8 mouse cellular contexts compared by ENCODE assay signal in the genomic region with DNA sequence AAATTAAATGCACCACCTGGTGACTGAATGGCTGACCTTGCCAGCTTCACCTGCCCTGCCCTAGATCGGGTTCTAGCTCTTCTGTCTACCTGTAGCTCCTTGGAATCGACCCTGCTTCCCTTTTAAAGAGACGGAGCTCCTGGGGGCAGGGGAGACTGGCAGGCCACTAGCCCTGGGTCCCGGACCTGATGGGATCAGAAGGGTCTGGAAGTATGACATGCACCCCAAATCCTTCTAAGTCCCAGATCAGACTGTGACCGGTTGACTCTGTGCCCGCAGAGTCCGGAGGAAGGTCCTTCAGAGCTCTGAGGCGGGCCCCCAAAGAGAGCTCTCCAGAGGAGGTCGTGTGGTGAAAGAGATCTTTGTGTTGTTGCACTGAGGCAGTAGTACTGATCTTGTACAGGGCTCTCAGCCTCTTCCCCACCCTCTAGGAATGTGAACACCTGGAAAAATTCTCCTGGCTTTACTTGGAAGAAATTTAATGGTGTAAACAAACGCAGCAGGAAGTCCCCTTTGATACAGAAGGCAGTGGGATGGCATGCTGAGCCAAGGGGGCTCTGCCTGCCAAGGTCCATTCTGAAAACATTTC.
DNase-seq lines count a peak whose midpoint lies in the region; ATAC-seq and TF ChIP-seq lines count a peak whose summit lies in the region.

No protein-coding gene starts in this region.

- no peak for DNase-seq in layer of hippocampus, adult 2 months (ENCODE audit: low spot score in 2 of 2)
- DNase-seq in layer of hippocampus, postnatal 14 days (ENCODE audit: low spot score in 2 of 2) = no peak
- DNase-seq in natural killer cell, adult 2 months (ENCODE audit: low spot score in 2 of 2) = no peak
- DNase-seq in layer of hippocampus, postnatal 25 days (ENCODE audit: extremely low spot score in 1 of 2, low spot score in 1 of 2) = no peak
- DNase-seq in thymus, postnatal 10 days (ENCODE audit: low spot score in 2 of 2) = no peak

- H3K4me1 ChIP-seq in forebrain, embryonic 15.5 days = peaks cover 21% of the 10 kb centered on the region
- H3K4me1 ChIP-seq in limb, embryonic 15.5 days = peaks cover 25% of the 10 kb centered on the region
- H3K4me1 ChIP-seq in stomach, embryonic 14.5 days (ENCODE audit: control insufficient read depth, insufficient read depth, low read length) = peaks cover 20% of the 10 kb centered on the region

- peak overlapping the region; percentile 39 for H3K4me3 ChIP-seq in layer of hippocampus, adult 2 months
- H3K4me3 ChIP-seq in forebrain, embryonic 15.5 days = peak overlapping the region; percentile 23
- H3K4me3 ChIP-seq in limb, embryonic 15.5 days = peak overlapping the region; percentile 15
- peak overlapping the region; percentile 20 for H3K4me3 ChIP-seq in stomach, embryonic 14.5 days (ENCODE audit: low read depth, low read length)

- H3K27me3 ChIP-seq in forebrain, embryonic 15.5 days = 0 out of 2 replicates have a peak, but pooled peaks cover 3% of the 10 kb centered on the region
- H3K27me3 ChIP-seq in limb, embryonic 15.5 days = peaks cover 2% of the 10 kb centered on the region; the same call in 1 of the 2 replicates
- H3K27me3 ChIP-seq in stomach, embryonic 14.5 days (ENCODE audit: control insufficient read depth, insufficient read depth, low read length) = no peaks in the 10 kb centered on the region

- TF ChIP-seq CTCF in layer of hippocampus, adult 2 months (conservative IDR thresholded peaks at IDR 0.05) = no peak

- 4% methylated on average over 10 of the region's 10 CpGs for WGBS in forebrain, embryonic 15.5 days
- WGBS in limb, embryonic 15.5 days = 10% methylated on average over 10 of the region's 10 CpGs
- 14% methylated on average over 10 of the region's 10 CpGs for WGBS in stomach, embryonic 14.5 days

- no peak overlapping the region for H3K9ac ChIP-seq in forebrain, embryonic 15.5 days (replicated peaks)
- H3K9ac ChIP-seq in limb, embryonic 15.5 days = no peak overlapping the region
- H3K9ac ChIP-seq in stomach, embryonic 14.5 days (replicated peaks; ENCODE audit: low read depth, low read length) = no peak overlapping the region

- peak overlapping the region; percentile 53 for H3K4me2 ChIP-seq in forebrain, embryonic 15.5 days (replicated peaks)
- peak overlapping the region; percentile 44 for H3K4me2 ChIP-seq in limb, embryonic 15.5 days
- peak overlapping the region; percentile 61 for H3K4me2 ChIP-seq in stomach, embryonic 14.5 days (replicated peaks; ENCODE audit: low read depth, low read length)

- H3K27ac ChIP-seq in layer of hippocampus, adult 2 months = no peak overlapping the region
- no peak overlapping the region for H3K27ac ChIP-seq in forebrain, embryonic 15.5 days (replicated peaks)
- H3K27ac ChIP-seq in limb, embryonic 15.5 days = 0 out of 2 replicates have a peak overlapping the region, but pooled peaks have one; percentile 17
- H3K27ac ChIP-seq in stomach, embryonic 14.5 days (ENCODE audit: low read length) = no peak overlapping the region

- ATAC-seq in forebrain, embryonic 15.5 days (replicated peaks) = peak; percentile 60
- no peak for ATAC-seq in limb, embryonic 15.5 days (ENCODE audit: insufficient number of reproducible peaks, low FRiP score, low TSS enrichment, low read depth)
- ATAC-seq in stomach, embryonic 14.5 days (ENCODE audit: insufficient number of reproducible peaks, insufficient read depth, low FRiP score, low read depth) = no peak

- H3K9me3 ChIP-seq in forebrain, embryonic 15.5 days = no peaks in the 10 kb centered on the region
- no peaks in the 10 kb centered on the region for H3K9me3 ChIP-seq in limb, embryonic 15.5 days
- no peaks in the 10 kb centered on the region for H3K9me3 ChIP-seq in stomach, embryonic 14.5 days (ENCODE audit: control insufficient read depth, low read depth, low read length)

- H3K36me3 ChIP-seq in forebrain, embryonic 15.5 days = no peaks in the 10 kb centered on the region
- H3K36me3 ChIP-seq in limb, embryonic 15.5 days = no peaks in the 10 kb centered on the region
- no peaks in the 10 kb centered on the region for H3K36me3 ChIP-seq in stomach, embryonic 14.5 days (ENCODE audit: control insufficient read depth, insufficient read depth, low read length)
